Mouse (Mus musculus) granulocyte monocyte progenitor cell, adult 5-6 weeks (primary cell): Measurements from ENCODE around the gene Scin. TPM values are rescaled to one million over a fixed set of nuclear protein-coding genes. Genes with fewer than 3 reads are reported as not detected.

Experiments
- ATAC-seq: replicated peaks from 2 replicates; pipeline ENCODE4 v1.8.0; 2016; ENCODE audit warnings: mild to moderate bottlenecking, moderate TSS enrichment, inconsistent platforms; ENCODE audit not compliant: poor library complexity, severe bottlenecking
- total RNA-seq, 2 experiments: library from RNA; stranded (forward) in 1 of 2; stranded (reverse) in 1 of 2; fragments of 200-712, 200-1000 nt in 1 of 2; fragments of >200 nt in 1 of 2; fragmentation: Nextera tagmentation in 1 of 2; gene quantifications; 2 replicates each; pipeline ENCODE4 v1.2.3; 2014 to 2017

Scin gene
- total RNA-seq, 2 experiments from 2014 or later: 1.5 to 6.1 TPM

DNA sequence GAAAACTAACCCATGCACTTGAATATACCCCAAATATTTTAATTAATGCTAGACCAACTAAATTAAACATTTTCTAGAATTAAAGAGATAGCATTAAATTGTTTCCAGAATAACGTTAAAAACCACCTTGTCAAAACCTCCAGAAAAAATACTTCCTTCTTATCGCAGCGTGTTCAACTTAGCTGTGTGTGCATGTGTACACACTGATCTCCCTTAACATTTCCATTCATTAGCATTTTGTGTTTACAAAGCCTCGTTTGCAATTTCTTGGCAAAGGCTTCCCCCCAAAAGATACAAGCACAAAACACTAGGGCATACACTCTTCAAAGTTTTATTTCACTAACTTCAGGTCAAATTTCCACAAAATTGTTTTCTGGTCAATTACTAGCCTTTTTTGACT, 98.5 kb downstream of the Scin start:
- ATAC-seq: no peak

DNA sequence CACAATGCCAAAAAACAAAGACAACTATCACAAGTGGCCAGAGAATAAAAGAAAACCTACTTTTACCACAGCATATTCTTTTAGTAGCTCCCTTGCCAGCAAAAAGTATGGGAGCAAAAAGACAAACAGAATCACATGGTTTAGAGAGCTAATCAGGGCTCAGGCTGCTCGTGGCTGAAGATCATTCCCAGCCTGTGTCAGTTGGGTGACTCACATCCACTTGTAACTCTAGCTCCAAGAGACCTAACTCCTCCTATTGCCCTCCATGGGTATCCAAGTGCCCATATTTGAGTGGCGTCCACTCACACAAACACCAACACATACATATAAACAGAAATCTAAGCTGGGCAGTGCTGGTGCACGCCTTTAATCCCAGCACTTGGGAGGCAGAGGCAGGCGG, 104.8 kb downstream of the Scin start:
- no peak for ATAC-seq

GRCm38 (mm10) chr12:40027846-40028245, 106.2 kb downstream of the Scin start:
- ATAC-seq: no peak

- no peak for ATAC-seq
These were observed 106.6 kb downstream of the Scin start for GRCm38 (mm10) chr12:40027444-40027843.

DNA sequence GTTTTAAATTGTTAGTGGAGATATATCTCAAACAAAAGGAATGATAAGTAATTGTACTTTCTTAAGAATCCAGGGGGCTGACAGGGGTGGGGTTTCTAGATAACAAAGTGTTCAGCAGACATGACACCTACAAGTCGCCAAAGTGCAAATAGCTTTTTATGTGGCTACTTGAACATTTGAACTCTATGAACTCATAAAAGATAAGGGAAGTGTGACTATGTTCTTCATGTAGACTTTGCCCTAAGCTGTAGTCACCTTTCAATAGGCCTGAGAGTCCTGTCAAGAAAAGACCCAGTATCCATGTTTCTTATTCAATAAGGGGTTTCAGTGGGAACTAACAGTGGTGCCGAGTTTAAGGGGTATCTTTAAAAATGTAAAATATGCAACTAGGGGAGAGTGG, 110.1 kb downstream of the Scin start:
- ATAC-seq: no peak

GRCm38 (mm10) chr12:40023014-40023642, 110.9 kb downstream of the Scin start:
- ATAC-seq: peak; percentile 85

DNA sequence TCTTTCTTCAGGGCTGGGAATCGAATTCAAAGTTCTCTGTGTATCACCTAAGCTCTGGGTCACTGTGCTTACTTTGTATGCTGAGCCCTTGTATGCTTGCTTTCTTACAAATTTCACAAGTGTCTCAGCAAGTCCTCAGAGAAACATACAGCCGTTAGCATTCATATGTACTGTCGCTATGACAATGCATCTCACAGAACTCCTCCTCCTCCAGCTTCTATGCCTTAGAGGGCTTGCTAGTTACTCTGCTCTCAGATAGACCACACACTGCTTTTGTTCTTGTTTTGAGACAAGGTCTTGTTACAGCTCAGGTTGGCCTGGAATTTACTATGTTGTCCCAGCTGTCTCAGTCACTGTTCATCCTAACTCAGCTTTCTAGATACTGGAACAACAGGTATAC, 111.7 kb downstream of the Scin start:
- ATAC-seq: 0 out of 2 replicates have a peak, but pooled peaks have one; percentile 11

DNA sequence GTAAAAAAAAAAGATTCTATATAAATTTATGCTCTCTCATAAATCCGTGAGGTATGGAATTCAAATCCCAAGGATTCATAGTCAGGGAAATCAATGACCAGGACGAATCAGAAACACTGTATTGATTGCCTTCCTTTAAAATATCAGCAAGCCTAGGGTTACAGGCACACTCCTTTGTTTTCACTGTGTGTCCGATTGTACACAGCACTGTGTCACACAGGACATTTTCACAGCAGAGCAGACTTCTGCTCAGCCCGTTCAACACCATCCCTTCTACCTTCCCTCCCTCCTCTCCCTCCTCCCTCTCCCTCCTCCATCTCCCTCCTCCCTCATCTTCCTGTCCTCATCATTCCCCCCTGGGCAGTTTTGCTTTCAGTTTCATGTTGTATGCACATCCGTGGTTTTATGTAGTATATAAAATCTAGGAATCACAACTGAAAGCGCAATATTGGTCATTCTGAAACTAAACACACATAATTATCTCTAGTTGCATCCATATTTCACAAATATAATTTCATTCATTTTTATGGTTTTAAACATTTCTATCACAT, 116.0 kb downstream of the Scin start:
- ATAC-seq: peak; percentile 59

- peak; percentile 89 for ATAC-seq
These were observed 117.2 kb downstream of the Scin start for GRCm38 (mm10) chr12:40016648-40017460.

- no peak for ATAC-seq
These were observed 118.0 kb downstream of the Scin start for GRCm38 (mm10) chr12:40016068-40016467.

DNA sequence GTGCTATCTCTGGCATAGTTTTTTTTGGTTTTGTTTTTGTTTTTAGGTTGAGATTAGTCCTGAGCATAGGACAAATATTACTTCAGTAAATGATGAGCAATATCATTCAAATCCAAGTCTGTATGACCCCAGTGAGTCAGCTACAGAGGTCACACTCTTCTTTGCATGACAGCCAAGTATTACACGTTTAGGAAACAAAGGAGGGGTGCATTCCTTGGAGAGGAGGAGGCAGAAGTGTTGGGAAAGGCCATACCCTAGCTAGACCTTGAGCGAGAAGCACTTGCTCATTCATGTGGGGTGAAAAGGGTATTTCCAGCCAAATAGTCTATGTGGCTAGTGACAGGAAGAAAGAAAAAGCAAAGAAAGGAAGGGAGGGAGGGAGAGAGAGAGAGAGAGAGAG, 124.2 kb downstream of the Scin start:
- no peak for ATAC-seq

Other genes with a start within 250 kb of the Scin start
- 7.4 and 19.5 TPM in 2 replicates for gene Arl4a, start 96.2 kb downstream of the Scin start, total RNA-seq (2014; fragmentation: Nextera tagmentation)
- 11.6 and 13.5 TPM in 2 replicates for gene Arl4a, start 96.2 kb downstream of the Scin start, total RNA-seq (2017)
- gene Lsmem1, start 65.3 kb upstream of the Scin start, total RNA-seq (2014; fragmentation: Nextera tagmentation): not detected in 2 replicates
- gene Lsmem1, start 65.3 kb upstream of the Scin start, total RNA-seq (2017): 0.52 TPM in 1 of 2 replicates, not detected in the other
- gene Ifrd1, start 114.3 kb upstream of the Scin start, total RNA-seq (2014; fragmentation: Nextera tagmentation): 91.2 and 111 TPM in 2 replicates
- gene Ifrd1, start 114.3 kb upstream of the Scin start, total RNA-seq (2017): 107 and 115 TPM in 2 replicates